Mouse (Mus musculus): Measurements from ENCODE around the gene Acp4.
"Not testable (repeated sequence)": the region's sequence is repeated elsewhere in the genome, so short reads cannot be mapped to it uniquely, and the experiment has no call there.

Gene Acp4

DNA sequence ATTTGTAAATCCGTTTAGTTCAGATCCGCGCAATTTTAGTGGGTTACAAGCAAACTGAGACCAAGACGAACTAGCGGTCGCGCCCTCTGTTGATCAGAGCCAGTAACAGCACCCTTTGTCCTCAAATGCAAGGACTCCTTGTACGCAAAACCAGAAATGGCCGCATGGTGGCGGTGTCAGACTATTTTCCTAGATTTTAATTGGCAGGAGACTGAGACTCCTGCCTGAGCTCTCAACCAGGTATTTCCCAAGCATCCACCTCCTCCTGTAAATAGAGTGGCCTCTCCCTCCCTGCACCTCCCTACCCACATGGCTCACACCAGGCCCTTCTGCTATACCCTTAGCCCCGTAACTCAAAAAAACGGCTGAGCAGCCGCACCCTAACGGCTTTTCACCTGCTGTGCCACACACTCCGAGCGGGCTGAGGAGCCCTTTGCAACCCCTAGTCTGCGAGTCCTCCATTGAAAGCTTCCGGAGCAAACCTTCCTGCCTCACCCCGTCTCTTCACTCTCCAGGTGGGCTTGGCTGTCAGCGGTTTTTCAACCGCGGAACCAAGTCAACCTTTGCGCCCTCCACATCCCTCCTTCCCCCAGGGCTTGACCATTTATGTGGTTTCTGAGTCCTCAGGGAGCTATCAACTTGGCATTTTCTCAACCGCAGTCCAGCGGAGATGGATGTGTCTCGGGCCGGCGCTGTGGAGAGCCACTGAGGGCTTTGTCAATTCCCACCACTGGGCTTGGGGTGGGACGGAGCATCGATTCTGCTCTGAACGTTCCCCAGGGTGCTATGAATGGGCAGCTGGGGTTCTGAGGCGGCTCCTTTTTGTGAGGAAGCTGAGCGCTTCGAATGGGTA, 5.8 kb upstream of the Acp4 start:
- peak; percentile 53 for DNase-seq (ENCODE audit: extremely low read depth, low read depth)

DNA sequence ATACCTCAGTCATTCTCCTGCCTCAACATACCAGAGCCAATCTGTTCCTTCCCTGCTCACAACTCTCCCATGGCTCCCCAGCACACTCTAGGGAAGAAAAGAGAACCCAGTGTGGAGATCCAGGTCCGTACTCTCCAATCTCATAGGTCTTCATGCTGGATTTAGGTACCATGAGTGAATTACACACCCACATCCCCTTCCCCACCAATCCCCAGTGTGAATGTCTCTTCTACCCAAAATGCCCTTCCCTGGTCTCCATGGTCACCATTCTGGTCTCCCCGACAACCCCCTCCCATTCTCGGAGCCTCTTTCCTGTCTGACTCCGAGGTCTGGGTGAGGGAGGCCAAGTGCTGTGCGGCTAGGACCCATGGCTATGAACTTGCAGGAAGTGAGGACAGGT, 4.0 kb upstream of the Acp4 start, which contains the start of gene Gm15517:
Gene Gm15517 (plus strand): TSS at position 301 of the 400 bp plus-strand sequence.
- DNase-seq (ENCODE audit: extremely low read depth, low read depth) = no peak

DNA sequence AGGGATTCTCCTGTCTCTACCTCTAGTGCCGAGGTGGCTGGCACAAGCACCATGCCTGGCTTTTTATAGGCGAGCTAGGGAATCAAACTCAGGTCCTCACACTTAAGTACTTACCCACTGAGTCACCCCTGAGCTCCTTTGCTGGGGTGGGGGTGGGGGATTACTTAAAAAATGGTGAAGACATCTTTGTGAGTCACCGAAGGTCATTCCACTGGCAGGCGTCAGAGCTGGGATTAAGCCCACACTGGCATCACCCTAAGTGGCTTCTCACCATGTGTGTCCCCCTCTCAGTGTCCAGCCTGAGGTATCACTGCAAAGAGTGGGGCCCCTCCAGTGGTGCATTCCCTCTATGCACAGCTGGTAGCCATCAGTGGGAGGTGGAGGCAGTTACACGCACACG, 3.2 kb upstream of the Acp4 start:
- no peak for DNase-seq (ENCODE audit: extremely low read depth, low read depth)

DNA sequence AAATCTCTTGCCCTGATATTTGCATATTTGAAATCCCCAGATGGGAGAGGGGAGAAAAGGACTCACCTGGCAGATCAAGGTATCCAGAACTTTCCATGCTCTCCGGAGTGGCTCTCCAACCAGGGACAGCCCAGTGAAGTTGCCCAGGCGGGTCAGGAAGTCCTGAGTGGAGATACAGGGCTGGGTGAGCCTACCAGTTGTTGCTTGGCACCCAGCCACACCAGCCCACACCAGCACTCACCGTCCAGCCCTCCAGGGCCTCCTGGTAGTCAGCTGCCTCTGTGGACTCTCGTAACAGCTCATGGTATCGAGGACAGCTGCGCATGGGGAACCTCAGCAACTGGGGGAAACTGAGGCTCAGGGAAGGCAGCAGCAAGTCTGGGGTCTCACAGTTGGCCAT, 2.2 kb downstream of the Acp4 start:
- no peak for DNase-seq (ENCODE audit: extremely low read depth, low read depth)

DNA sequence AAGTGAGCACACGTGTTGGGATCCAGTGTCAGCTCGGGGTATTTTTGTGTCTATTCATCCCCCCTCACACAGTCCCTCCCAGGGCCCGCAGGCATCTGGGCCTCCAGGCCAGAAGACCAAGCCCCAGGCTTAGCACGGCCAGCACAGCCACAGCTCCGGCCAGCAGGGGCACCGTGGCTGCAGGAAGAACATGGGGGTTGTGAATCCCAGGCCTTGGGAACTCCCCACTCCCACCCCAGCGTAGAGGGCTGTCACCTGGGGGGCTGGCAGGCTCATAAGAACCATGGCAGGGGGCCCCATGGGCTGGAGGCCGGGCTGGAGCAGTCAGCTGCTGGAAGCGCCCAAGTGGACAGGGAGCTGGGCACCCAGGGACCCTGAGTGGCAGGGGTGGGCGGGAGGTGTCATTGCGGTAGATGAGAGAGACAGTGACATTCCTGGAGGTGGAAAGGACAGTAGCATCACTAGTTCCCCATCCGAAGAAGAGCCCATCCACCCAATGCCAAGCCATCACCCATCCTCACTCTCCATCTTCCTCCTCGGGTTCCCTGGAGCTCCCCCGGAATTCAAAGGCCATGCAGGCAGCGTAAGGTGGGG, 4.1 kb downstream of the Acp4 start:
- no peak for DNase-seq (ENCODE audit: extremely low read depth, low read depth)

DNA sequence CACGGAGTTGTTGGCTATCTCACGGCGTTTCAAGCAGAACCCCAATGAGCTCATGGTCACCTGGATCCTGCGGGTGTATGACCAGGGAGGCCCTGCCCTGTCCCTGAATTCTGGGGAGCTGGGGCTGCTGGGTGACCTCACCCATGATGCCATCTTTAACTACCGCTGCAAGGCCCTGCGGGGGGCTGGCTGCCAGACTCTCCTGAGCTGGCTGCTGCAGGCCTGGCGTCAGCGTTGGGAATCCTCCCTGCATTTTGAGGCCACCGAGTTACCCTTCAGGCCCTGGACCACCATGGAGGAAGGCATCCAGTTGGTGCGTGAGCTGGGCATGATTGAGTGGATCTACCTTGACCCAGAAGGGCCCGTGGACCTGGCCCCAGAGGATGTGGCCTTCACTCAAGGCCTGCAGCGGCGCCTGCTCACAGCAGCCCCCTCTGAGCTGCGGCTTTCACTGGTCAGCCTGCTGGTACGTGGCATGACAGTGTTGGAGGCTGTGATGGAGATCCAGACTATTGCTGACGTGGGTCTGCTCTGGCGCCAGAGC, 6.4 kb downstream of the Acp4 start:
- not testable (repeated sequence) for DNase-seq (ENCODE audit: extremely low read depth, low read depth)

DNA sequence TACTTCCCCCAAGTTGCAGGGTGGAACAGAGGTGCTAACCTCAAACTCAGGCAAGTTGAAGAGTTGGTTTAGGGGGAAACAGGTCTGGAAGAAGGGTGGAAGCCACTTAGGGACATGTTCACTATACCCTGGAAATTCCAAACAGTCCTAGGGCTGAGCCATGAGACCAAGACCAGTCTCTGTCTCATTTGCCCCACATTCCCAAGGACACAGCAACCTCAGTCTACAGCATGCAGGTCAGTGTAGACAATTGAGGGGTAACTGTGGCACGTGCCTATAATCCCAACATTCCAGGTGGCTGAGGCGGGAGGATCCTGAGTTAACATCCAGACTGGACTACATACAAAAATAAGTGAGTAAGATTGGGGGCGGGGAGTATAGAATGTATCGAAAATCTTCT, 7.9 kb downstream of the Acp4 start:
- no peak for DNase-seq (ENCODE audit: extremely low read depth, low read depth)

DNA sequence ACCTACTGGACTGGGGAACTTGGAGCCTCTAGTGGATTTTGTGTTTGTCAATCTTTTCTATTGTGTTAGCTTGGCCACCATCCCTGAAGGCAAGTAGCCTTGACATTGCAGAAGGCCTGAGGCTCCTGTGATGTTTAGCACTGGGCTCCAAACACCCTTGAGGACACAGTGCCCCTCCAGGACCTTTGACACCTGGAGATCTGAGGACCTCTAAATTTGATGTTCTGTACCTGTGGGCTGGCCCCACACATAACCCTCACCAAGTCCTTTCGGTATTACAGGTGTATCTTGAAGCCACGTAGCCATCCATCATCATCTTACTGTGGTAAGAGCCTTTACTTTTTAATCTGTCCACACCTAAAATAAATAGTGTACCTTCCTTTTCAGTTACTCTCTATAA, 9.2 kb downstream of the Acp4 start:
- no peak for DNase-seq (ENCODE audit: extremely low read depth, low read depth)

DNA sequence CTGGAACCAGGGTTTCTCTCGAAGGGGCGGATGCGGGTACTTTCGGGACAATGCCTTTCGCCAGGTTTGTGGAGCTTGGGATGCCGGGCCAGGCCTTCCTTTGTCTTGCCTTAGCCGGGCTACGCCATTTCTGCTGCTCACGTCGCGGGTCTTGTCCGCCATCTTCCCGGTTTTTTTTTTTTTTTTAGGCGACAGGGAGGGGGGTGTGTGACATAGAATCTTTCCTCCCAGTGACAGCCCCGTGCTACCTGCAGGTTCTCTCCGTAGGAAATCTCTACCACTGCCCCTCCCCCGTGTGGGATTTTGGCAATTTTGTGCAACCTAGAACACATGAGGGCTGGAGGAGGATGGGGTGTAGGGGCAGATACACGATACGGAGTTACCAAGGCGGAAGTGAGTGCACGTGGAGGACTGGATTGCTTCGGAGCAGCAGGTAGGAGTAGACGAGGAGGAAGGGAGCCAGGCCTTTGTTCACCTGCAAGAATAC, 10.2 kb downstream of the Acp4 start:
- peak; percentile 50 for DNase-seq (ENCODE audit: extremely low read depth, low read depth)

DNA sequence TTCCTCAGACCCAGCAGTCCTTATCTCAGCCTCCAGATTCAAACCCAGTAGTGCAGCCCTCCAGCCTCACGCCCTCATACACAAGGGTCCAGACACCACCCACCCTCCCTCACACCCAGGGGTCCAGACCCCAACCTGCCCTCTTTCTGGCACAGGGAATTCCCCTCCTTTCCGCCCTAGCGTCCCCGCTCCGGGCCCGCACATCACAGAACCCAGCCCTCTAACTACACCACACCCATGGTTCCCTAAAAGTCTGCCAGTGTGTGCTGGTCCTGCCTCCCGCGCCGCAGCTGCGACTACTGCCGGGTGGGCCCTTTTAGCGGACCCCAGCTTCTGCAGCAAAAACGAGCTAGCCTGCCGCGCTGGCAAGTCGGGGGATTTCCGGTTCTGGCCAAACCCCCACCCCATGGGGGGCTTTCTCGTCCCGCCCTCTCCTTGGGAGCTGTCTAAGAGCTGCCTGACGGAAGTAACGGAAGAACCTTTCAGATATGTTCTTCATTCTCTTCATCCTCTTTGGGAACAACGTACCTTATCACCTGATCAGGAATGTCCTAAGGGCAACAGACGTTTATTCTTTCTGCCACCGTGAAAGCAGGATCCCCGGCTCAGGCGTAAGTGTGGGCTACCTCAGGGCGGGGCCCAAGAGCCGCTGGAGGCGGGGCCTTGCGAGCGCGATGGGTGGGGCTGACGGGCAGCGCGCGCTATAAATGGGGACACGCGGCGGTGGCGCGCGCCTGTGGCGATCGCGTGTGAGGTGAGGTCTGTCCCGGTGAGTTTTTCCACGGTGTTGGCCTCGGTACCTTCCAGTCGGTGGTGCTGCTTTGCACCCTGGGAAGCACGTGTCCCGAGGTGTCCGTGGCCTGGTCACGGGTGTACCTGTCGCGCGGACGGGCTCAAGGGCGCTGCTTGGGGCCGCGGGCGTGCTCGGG, 10.9 kb downstream of the Acp4 start, which contains the start of the genes 1700028J19Rik and 2410002F23Rik:
Gene 1700028J19Rik (minus strand): TSS at position 641 of the 929 bp plus-strand sequence.
Gene 2410002F23Rik (plus strand): TSS at position 668 of the 929 bp plus-strand sequence.
- peak; percentile 51 for DNase-seq (ENCODE audit: extremely low read depth, low read depth)

DNA sequence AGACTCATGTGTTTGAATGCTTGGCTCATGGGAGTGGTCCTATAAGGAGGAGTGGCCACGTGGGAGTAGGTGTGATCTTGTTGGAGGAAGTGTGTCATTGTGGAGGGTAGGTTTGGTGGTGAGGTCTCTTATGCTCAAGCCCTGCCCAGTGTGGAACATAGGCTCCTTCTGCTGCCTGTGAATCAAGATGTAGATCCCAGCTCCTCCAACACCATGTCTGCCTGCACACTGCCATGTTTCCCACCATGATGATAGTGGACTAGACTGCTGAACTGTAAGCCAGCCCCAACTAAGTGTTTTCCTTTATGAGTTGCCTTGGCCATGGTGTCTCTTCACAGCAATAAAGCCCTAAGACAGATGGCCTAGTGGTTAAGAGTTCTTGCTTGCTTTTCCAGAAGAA, 13.1 kb downstream of the Acp4 start:
- no peak for DNase-seq (ENCODE audit: extremely low read depth, low read depth)

DNA sequence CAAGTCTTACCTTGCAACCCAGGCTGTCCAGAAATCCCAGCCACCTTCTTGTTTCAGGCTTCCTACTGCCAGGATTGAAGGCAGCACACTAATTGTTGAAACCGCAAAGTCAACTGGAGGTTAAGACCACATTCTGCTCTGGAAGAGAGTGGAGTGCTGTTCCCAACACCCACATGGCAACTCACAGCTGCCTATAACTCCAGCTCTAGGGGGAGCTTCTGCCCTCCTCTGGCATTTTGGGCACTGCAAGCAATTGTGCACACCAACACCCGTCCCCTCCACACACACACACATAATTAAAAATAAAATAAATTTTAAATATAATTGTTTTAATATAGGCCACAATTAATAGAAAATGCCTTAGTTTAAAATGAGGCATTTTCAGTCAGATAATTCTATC, 16.0 kb downstream of the Acp4 start:
- no peak for DNase-seq (ENCODE audit: extremely low read depth, low read depth)

DNA sequence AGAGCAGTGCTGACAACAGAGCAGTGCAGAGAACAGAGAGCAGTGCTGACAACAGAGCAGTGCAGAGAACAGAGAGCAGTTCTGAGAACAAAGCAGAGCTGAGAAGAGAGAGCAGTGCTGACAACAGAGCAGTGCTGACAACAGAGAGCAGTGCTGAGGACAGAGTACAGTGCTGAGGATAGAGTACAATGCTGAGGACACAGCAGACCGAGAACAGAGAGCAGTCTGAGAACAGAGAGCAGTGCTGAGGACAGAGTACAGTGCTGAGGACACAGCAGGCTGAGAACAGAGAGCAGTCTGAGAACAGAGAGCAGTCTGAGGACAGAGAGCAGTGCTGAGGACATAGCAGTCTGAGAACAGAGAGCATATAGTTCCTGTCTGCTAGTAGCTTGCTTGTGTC, 16.5 kb downstream of the Acp4 start:
- no peak for DNase-seq (ENCODE audit: extremely low read depth, low read depth)

DNA sequence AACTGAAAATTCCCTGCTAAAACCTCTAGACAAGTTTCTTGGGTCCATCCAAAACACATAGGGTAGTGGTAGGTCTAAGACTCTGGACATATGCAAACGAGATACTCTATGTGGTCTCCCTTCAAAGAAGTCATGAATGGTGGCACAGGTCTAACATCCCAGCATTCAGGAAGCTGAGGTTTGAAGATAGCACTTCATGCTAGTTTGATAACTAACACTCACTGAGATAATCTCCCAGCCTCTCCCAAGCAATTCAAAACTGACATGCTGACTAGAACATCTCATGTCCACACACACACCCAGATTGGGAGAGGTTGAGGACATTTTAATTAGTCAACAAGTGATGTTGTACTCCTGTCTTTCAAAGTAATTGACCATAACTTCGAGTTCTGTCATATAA, 17.3 kb downstream of the Acp4 start:
- DNase-seq (ENCODE audit: extremely low read depth, low read depth) = no peak

DNA sequence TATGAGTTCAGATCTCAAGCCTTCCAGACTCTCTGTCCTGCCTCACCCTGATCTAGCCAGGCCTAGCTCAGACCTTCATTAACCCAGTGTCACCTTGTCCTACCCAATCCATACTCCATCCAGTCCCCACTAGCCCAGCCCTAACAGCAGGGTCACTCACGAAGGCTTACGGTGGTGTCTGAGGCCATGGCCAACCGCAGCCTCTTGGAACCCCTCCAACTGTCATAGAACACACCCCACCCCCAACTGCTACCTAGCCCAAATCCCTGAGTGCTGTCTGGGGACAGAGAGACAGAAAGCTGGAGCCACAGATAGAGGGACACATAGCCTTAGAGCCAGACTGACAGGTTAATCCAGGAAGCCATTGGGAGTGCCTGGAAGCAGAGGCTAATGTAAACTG, 21.3 kb downstream of the Acp4 start, which contains the start of gene Gm36864:
Gene Gm36864 (plus strand): TSS at position 269 of the 400 bp plus-strand sequence.
- no peak for DNase-seq (ENCODE audit: extremely low read depth, low read depth)

DNA sequence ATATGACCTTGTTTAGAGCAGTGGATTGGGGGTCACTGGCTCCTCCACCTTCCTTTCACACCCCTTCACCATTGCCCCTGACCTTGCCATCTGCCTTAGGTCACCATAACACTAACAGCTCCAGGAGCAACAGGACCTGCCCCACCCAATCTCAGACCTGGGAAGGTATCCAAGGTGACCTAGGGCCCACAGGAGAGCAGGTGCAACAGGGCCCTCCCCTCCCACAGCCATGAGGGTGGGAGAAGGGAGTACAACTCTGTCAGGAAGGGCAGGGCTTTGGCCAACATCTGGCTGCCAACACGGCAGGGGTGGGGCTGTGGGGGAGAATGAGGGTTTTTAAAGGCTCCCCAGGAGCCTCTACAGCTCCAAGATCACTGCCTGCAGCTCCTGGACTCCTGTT, 32.1 kb downstream of the Acp4 start, which contains the start of gene Klk1:
Gene Klk1 (plus strand): TSS at position 285 of the 400 bp plus-strand sequence.
- DNase-seq (ENCODE audit: extremely low read depth, low read depth) = no peak

DNA sequence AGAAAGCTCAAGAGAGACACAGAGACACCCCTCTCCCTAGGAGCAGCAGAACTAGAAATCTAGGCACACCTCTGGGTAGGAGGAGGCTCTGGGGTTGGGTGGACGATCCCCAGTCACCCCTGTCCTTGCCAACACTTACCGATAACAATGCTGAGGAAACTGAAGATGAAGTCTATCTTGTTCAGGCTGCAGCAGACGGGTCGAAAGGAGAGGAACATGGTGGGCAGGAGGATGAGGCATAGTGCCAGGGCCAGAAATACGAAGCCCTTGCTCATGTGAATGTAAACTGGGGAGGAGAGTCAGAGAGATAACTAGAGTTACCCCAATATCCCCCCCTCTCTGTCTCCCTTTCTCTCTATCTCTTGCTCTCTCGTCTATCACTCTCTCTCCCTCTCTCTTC, 34.8 kb downstream of the Acp4 start:
- not testable (repeated sequence) for DNase-seq (ENCODE audit: extremely low read depth, low read depth)

DNA sequence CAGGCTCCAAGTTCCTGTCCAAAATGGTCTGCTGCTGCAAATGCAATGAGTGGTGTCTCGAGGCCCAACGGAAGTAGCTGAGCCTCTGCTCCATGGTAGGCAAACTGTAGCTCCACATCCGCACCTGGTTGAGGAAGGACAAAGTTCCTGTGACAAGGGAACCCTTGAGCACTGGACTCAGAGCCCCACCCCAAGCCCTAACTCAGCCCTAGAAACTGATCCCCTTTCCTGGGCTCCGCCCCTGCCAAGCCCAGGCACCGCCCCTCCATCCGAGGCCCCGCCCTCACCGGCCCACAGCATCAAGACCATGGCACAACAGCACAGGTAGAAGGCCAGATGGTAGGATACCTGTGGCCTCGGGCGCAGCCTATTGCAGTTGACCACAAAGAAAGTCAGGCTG, 35.6 kb downstream of the Acp4 start:
- DNase-seq (ENCODE audit: extremely low read depth, low read depth) = not testable (repeated sequence)

DNA sequence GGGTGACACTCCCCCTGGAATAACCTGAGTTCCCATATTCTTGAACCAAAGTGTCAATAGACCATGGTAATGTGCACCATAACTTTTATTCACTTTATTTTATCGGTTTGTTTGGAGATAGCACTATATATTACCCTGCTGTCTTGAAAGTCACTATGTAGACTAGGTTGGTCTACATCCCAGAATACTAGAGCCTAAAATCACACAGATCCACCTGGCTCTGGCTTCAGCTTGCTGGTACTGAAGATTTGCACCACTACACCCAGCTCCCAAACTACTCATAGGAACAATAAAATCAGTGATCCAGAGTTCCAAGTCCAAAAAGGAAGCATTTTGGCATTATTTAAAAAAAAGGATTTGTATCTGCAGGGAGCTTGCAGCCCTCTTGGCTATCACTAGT, 41.5 kb downstream of the Acp4 start, which contains the start of gene Klk1b5:
Gene Klk1b5 (plus strand): TSS at position 301 of the 400 bp plus-strand sequence.
- DNase-seq (ENCODE audit: extremely low read depth, low read depth) = no peak

DNA sequence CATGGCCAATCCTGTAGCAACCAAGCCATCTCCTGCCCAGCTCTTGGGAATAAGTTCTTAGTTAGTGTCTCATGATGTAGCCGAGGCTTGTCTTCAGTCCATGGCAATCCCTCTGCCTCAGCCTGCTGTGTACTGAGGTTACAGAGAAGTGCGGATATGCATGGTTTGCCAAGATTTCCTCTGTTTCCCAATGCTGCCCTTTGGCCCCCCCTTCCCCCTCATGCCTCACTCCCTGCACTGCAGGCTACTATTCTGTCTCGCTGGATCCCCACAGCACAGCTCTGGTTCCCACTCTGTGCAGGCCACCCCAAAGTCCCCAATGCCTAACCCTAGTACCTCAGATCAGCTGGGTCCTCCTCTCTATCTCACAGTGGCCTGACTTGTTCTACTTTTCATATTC, 48.9 kb downstream of the Acp4 start:
- no peak for DNase-seq (ENCODE audit: extremely low read depth, low read depth)

DNA sequence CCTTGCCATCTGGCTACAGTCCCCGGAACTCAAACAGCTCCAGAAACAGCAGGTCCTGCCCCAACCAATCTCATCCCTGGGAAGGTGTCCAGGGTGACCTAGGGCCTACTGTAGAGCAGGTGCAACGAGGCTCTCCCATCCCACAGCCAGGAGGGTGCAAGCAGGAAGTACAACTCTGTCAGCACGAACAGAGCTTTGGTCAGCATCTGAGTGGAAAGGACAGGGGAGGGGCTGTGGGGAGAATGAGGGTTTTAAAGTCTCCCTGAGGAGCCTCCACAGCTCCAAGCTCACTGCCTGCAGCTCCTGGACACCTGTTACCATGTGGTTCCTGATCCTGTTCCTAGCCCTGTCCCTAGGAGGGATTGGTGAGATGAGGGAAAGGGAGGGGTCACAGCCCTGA, 50.0 kb downstream of the Acp4 start, which contains the start of gene Klk1b4:
Gene Klk1b4 (plus strand): TSS at position 301 of the 400 bp plus-strand sequence.
- not testable (repeated sequence) for DNase-seq (ENCODE audit: extremely low read depth, low read depth)

Data from MEL-GATA-1-ER (cell line).